Mouse (Mus musculus): ENCODE measurements around the gene A030005L19Rik. TPM values are rescaled to one million over a fixed set of nuclear protein-coding genes. Genes with fewer than 3 reads are reported as not detected.
"Not testable (repeated sequence)": the region's sequence is repeated elsewhere in the genome, so short reads cannot be mapped to it uniquely, and the experiment has no call there.

A030005L19Rik gene
- total and polyA plus RNA-seq, 3 experiments: 0.15 to 0.26 TPM; not detected in 1

DNA sequence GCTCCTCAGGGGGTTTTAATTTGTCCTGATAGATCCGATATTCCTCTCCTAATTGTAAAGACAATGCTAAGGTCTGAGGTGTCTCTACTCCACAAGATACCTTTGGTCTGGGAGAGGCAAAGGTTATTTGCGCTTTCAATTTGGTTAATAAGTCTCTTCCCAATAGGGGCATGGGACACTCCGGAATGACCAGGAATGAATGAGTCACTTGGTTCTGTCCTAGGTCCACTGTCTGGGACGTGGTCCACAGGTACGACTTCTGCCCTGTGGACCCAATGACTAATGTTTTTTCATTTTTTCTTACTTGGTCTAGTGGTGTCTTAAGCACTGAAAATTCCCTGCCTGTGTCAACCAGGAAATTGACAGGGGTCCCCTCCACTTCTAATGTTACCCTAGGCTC is 25.5 kb downstream of the A030005L19Rik start (continued):
- no peak for TF ChIP-seq USF2 (IDR thresholded peaks at IDR 0.05; ENCODE audit: borderline replicate concordance in 1 of 2, insufficient read depth in 1 of 2, low read depth in 1 of 2, low read length in 2 of 2)

DNA sequence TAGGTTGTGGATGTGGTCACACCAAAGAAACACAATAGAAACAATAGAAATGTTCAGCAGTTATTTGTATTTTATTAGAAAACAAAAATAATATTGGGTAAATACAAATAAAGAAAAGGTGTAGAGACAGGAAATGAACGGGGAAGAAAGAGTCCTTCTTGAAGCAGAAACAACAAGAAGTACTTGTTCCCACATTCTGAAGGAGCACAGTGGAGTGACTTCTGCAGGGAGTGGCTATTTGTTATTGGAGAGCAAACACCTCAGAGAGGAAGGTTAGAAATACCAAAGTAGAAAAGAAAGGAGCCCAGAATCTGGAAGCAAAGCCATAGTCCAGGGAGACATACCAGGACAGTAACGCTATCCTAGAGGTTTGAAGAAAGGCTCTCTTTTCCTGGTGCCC is 29.4 kb downstream of the A030005L19Rik start:
- H3K4me3 ChIP-seq (ENCODE audit: control insufficient read depth in 1 of 2, insufficient read depth in 1 of 2, low read depth in 2 of 2, low read length in 2 of 2); DNase-seq (ENCODE audit: low read depth, low spot score); H3K9me3 ChIP-seq (replicated peaks; ENCODE audit: insufficient read depth, low read length); H3K4me1 ChIP-seq (ENCODE audit: control insufficient read depth in 1 of 2, insufficient read depth in 2 of 2, low read length in 2 of 2); H3K27me3 ChIP-seq (ENCODE audit: control insufficient read depth in 1 of 2, insufficient read depth in 2 of 2, low read length in 2 of 2); H3K36me3 ChIP-seq (ENCODE audit: control insufficient read depth in 1 of 2, insufficient read depth in 2 of 2, low read length in 2 of 2); H3K79me2 ChIP-seq (ENCODE audit: control insufficient read depth, insufficient read depth, low read length, poor library complexity); H3K9ac ChIP-seq (ENCODE audit: control insufficient read depth, low read depth, low read length, poor library complexity, severe bottlenecking); H3K27ac ChIP-seq (ENCODE audit: control insufficient read depth, low read depth, low read length): not testable (repeated sequence)

- not testable (repeated sequence) for H3K9me3 ChIP-seq (replicated peaks; ENCODE audit: insufficient read depth, low read length); H3K27me3 ChIP-seq (ENCODE audit: control insufficient read depth in 1 of 2, insufficient read depth in 2 of 2, low read length in 2 of 2)
These were observed 30.2 kb downstream of the A030005L19Rik start, which contains the start of gene A030003K21Rik for GRCm38 (mm10) chr1:82943295-82943694. Gene A030003K21Rik, minus strand, starts transcription at chr1:82943388.

DNA sequence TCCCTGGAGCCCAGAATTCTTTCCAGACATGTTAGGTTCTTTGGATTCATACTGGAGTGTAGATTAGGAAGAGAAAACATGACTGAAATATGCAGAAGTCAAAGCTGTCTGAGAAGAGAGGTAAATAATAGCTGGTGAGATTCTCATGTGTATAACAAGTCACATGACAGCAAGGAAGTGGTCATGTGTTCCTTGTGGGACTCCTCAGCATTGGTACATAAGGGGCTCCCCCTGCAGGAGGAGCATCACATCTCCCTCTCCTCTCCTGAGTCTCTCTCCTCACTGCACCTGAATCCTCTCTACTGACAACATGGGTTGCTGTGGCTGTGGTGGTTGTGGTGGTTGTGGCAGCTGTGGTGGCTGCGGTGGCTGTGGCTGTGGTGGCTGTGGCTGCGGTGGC is 32.9 kb downstream of the A030005L19Rik start:
- not testable (repeated sequence) for H3K4me1 ChIP-seq (ENCODE audit: control insufficient read depth in 1 of 2, insufficient read depth in 2 of 2, low read length in 2 of 2); H3K4me3 ChIP-seq (ENCODE audit: control insufficient read depth in 1 of 2, insufficient read depth in 1 of 2, low read depth in 2 of 2, low read length in 2 of 2); H3K9me3 ChIP-seq (replicated peaks; ENCODE audit: insufficient read depth, low read length); H3K27me3 ChIP-seq (ENCODE audit: control insufficient read depth in 1 of 2, insufficient read depth in 2 of 2, low read length in 2 of 2); H3K79me2 ChIP-seq (ENCODE audit: control insufficient read depth, insufficient read depth, low read length, poor library complexity); H3K9ac ChIP-seq (ENCODE audit: control insufficient read depth, low read depth, low read length, poor library complexity, severe bottlenecking); H3K27ac ChIP-seq (ENCODE audit: control insufficient read depth, low read depth, low read length); DNase-seq (ENCODE audit: low read depth, low spot score); H3K36me3 ChIP-seq (ENCODE audit: control insufficient read depth in 1 of 2, insufficient read depth in 2 of 2, low read length in 2 of 2)

More at GRCm38 (mm10) chr1:82943295-82943694, 30.2 kb downstream of the A030005L19Rik start, which contains the start of gene A030003K21Rik:
- H3K79me2 ChIP-seq (ENCODE audit: control insufficient read depth, insufficient read depth, low read length, poor library complexity); H3K4me1 ChIP-seq (ENCODE audit: control insufficient read depth in 1 of 2, insufficient read depth in 2 of 2, low read length in 2 of 2); H3K36me3 ChIP-seq (ENCODE audit: control insufficient read depth in 1 of 2, insufficient read depth in 2 of 2, low read length in 2 of 2); H3K4me3 ChIP-seq (ENCODE audit: control insufficient read depth in 1 of 2, insufficient read depth in 1 of 2, low read depth in 2 of 2, low read length in 2 of 2); H3K9ac ChIP-seq (ENCODE audit: control insufficient read depth, low read depth, low read length, poor library complexity, severe bottlenecking); DNase-seq (ENCODE audit: low read depth, low spot score); H3K27ac ChIP-seq (ENCODE audit: control insufficient read depth, low read depth, low read length): not testable (repeated sequence)

DNA sequence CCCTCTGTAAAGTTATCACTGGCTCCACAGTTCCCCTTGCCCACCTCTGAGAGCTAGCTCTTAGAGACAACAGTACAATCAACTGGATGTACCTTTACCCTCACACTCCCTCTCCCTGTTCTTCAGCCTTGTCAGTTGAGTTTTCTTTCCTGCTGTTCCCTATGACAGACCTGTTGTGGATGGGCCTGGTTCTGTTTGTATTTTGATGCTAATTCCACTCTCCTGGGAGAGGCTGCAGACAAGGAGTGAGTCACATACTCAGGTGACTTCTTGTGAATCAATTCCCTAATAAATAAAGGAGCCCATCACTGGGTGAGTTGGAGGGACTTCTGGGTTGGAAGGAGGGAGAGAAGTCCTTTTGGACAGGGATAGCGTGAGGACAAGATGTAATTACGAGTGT is 35.5 kb downstream of the A030005L19Rik start:
- Histone ChIP-seq H3K4me3 (ENCODE audit: control insufficient read depth in 1 of 2, insufficient read depth in 1 of 2, low read depth in 2 of 2, low read length in 2 of 2) (no peak overlapping the region), H3K4me1 (ENCODE audit: control insufficient read depth in 1 of 2, insufficient read depth in 2 of 2, low read length in 2 of 2) (no peaks in the 10 kb centered on the region), H3K79me2 (ENCODE audit: control insufficient read depth, insufficient read depth, low read length, poor library complexity) (no peaks in the 10 kb centered on the region), H3K9me3 (replicated peaks; ENCODE audit: insufficient read depth, low read length) (no peaks in the 10 kb centered on the region), H3K27me3 (ENCODE audit: control insufficient read depth in 1 of 2, insufficient read depth in 2 of 2, low read length in 2 of 2) (no peaks in the 10 kb centered on the region; a peak in 1 of 4 replicates), H3K36me3 (ENCODE audit: control insufficient read depth in 1 of 2, insufficient read depth in 2 of 2, low read length in 2 of 2) (no peaks in the 10 kb centered on the region), H3K9ac (ENCODE audit: control insufficient read depth, low read depth, low read length, poor library complexity, severe bottlenecking) (no peak overlapping the region), H3K27ac (ENCODE audit: control insufficient read depth, low read depth, low read length) (no peak overlapping the region)
- no peak for DNase-seq (ENCODE audit: low read depth, low spot score)
- TF ChIP-seq POLR2AphosphoS2 (IDR thresholded peaks at IDR 0.05; ENCODE audit: low read length) (no peak), SIN3A (IDR thresholded peaks at IDR 0.05; ENCODE audit: low read length) (no peak), MAZ (IDR thresholded peaks at IDR 0.05; ENCODE audit: low read depth, low read length) (no peak)

GRCm38 (mm10) chr1:82955913-82956312 is 42.8 kb downstream of the A030005L19Rik start, which contains the start of gene Gm7544:
Gene Gm7544, minus strand, starts transcription at chr1:82956013.
- H3K4me1 ChIP-seq (ENCODE audit: control insufficient read depth in 1 of 2, insufficient read depth in 2 of 2, low read length in 2 of 2); H3K27ac ChIP-seq (ENCODE audit: control insufficient read depth, low read depth, low read length); H3K36me3 ChIP-seq (ENCODE audit: control insufficient read depth in 1 of 2, insufficient read depth in 2 of 2, low read length in 2 of 2); H3K9ac ChIP-seq (ENCODE audit: control insufficient read depth, low read depth, low read length, poor library complexity, severe bottlenecking); H3K27me3 ChIP-seq (ENCODE audit: control insufficient read depth in 1 of 2, insufficient read depth in 2 of 2, low read length in 2 of 2); H3K4me3 ChIP-seq (ENCODE audit: control insufficient read depth in 1 of 2, insufficient read depth in 1 of 2, low read depth in 2 of 2, low read length in 2 of 2); H3K9me3 ChIP-seq (replicated peaks; ENCODE audit: insufficient read depth, low read length); DNase-seq (ENCODE audit: low read depth, low spot score); H3K79me2 ChIP-seq (ENCODE audit: control insufficient read depth, insufficient read depth, low read length, poor library complexity): not testable (repeated sequence)
